Mouse (Mus musculus): ENCODE measurements around the gene Olfr223. TPM values are rescaled to one million over a fixed set of nuclear protein-coding genes. Genes with fewer than 3 reads are reported as not detected.

The Olfr223 gene
- polyA plus RNA-seq, 1 experiment from 2014 or later, result not detected

DNA sequence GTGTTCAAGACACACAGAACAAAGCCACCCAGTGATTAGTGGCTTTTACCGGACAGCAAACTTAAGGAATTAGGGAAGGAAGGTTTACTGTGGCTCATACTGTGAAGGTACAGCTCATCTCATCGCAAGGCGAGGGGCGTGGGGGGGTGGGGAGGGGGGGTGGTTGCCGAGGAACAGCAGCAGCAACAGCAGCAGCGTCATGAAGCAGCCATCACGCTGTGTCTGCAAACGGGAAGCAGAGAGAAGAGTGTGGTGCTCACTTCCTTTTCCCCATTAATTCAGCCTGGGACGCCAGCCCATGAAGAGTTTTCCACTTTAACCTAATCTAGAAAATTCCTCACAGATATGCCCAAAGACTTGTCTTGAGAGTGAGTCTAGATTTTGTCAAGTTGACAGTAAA, 30.3 kb downstream of the Olfr223 start:
- Histone ChIP-seq H3K27ac (replicated peaks) (no peak overlapping the region), H3K9me3 (ENCODE audit: control insufficient read depth, low read length) (no peaks in the 10 kb centered on the region), H3K4me2 (replicated peaks; ENCODE audit: low read depth) (no peak overlapping the region), H3K9ac (ENCODE audit: low read length) (no peak overlapping the region), H3K27me3 (ENCODE audit: control insufficient read depth, insufficient read depth, low read length) (no peaks in the 10 kb centered on the region), H3K4me1 (replicated peaks; ENCODE audit: control insufficient read depth, insufficient read depth) (no peaks in the 10 kb centered on the region), H3K36me3 (ENCODE audit: control insufficient read depth, insufficient read depth, low read length) (no peaks in the 10 kb centered on the region), H3K4me3 (ENCODE audit: low read depth, low read length) (no peak overlapping the region)
- DNase-seq (ENCODE audit: low spot score) (no peak), ATAC-seq (ENCODE audit: low FRiP score, low TSS enrichment) (no peak)
- WGBS, result 70% methylated on average over 9 of the region's 9 CpGs
- no peak for TF ChIP-seq EP300 (optimal IDR thresholded peaks at IDR 0.05)
- no peak for TF ChIP-seq CTCF (IDR thresholded peaks at IDR 0.05; ENCODE audit: low read depth)

DNA sequence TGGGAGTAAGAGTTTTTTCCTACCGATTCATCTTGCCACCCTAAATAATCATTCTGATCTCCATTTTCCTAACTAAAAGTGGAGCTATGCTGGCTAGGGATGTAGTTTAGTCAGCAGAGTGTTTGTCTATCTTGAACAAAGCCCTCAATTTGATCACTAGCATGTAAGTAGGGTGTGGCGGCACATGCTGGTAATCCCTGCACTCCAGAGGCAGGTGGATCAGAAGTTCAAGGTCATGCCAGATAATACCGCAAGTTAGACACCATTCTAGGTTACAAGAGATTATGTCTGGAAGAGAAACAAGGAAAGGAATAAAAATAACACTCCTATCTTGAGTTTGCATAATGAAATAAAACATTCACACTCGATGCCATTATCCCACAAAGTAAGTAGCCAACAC, 30.8 kb downstream of the Olfr223 start:
- Histone ChIP-seq H3K36me3 (ENCODE audit: control insufficient read depth, insufficient read depth, low read length) (no peaks in the 10 kb centered on the region), H3K4me3 (ENCODE audit: low read depth, low read length) (no peak overlapping the region), H3K4me2 (replicated peaks; ENCODE audit: low read depth) (no peak overlapping the region), H3K27me3 (ENCODE audit: control insufficient read depth, insufficient read depth, low read length) (no peaks in the 10 kb centered on the region), H3K9me3 (ENCODE audit: control insufficient read depth, low read length) (no peaks in the 10 kb centered on the region), H3K4me1 (replicated peaks; ENCODE audit: control insufficient read depth, insufficient read depth) (no peaks in the 10 kb centered on the region), H3K27ac (replicated peaks) (no peak overlapping the region), H3K9ac (ENCODE audit: low read length) (no peak overlapping the region)
- TF ChIP-seq EP300 (optimal IDR thresholded peaks at IDR 0.05), result no peak
- TF ChIP-seq CTCF (IDR thresholded peaks at IDR 0.05; ENCODE audit: low read depth), result no peak
- WGBS, result 86% methylated on average over 4 of the region's 4 CpGs
- DNase-seq (ENCODE audit: low spot score) (no peak), ATAC-seq (ENCODE audit: low FRiP score, low TSS enrichment) (no peak)

DNA sequence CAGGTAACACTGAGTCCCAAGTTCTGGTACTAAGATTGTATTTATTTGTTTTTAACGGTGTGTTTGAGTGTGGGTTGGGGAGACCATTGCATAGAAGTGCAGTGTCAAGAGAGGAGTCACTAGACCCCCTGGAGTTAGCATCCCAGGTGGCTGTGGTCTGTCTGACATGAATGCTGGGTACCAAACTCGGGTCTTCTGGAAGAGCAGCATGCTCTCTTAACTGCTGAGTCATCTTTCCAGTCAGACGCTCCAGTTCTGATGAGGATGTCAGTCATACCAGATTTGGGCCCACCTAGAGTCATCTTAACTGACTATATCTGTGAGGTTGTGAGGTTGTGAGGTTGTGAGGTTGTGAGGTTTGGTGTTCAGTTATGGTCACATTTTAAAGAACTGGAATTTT, 32.2 kb downstream of the Olfr223 start:
- H3K36me3 ChIP-seq (ENCODE audit: control insufficient read depth, insufficient read depth, low read length), result no peaks in the 10 kb centered on the region
- H3K9me3 ChIP-seq (ENCODE audit: control insufficient read depth, low read length), result no peaks in the 10 kb centered on the region
- no peak overlapping the region for H3K4me3 ChIP-seq (ENCODE audit: low read depth, low read length)
- ATAC-seq (ENCODE audit: low FRiP score, low TSS enrichment), result no peak
- H3K4me1 ChIP-seq (replicated peaks; ENCODE audit: control insufficient read depth, insufficient read depth), result no peaks in the 10 kb centered on the region
- no peak for TF ChIP-seq CTCF (IDR thresholded peaks at IDR 0.05; ENCODE audit: low read depth)
- no peak for TF ChIP-seq EP300 (optimal IDR thresholded peaks at IDR 0.05)
- H3K27ac ChIP-seq (replicated peaks), result no peak overlapping the region
- 62% methylated on average over 3 of the region's 3 CpGs for WGBS
- no peak for DNase-seq (ENCODE audit: low spot score)
- H3K9ac ChIP-seq (ENCODE audit: low read length), result no peak overlapping the region
- H3K27me3 ChIP-seq (ENCODE audit: control insufficient read depth, insufficient read depth, low read length), result no peaks in the 10 kb centered on the region
- no peak overlapping the region for H3K4me2 ChIP-seq (replicated peaks; ENCODE audit: low read depth)

DNA sequence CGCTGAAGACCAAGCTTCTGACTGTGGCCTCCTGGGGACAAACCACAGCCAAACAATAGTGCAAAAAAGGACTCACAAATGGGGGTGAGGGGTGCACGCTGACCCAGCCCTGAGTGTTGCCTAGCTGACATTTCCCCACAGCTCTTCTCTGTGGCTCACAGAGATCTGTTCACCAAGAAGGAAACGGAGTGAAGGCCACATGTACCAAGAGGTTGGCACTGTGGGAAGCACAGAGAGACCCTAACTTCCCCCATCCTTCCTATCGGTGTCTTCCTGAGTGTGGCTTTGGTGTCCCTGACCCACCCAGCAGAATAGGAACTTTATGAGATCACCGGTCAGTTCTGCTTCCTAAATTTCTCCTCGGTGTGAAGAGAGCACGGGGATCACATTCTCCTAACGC, 38.6 kb downstream of the Olfr223 start:
- no peak for TF ChIP-seq EP300 (optimal IDR thresholded peaks at IDR 0.05)
- TF ChIP-seq CTCF (IDR thresholded peaks at IDR 0.05; ENCODE audit: low read depth), result no peak
- 78% methylated on average over 8 of the region's 8 CpGs for WGBS
- ATAC-seq (ENCODE audit: low FRiP score, low TSS enrichment), result no peak

DNA sequence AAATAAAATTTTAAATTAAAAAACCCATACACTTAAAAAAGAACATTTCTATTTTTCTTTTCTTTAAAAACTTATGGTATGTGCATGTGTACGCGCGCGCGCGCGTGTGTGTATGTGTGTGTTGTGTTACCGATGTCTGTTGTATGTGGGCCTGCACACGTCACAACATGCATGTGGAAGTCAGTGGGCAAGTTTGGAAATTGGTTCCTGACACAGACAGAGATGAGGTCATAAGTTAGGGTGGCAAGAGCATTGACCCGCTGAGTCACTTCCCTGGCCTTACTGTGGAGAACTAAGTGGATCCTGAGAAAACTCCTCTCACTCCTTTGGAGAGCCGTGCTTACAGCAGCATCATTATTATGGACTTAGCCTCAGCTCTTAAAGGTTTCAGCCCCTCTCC, 39.0 kb downstream of the Olfr223 start:
- TF ChIP-seq EP300 (optimal IDR thresholded peaks at IDR 0.05) (no peak), CTCF (IDR thresholded peaks at IDR 0.05; ENCODE audit: low read depth) (no peak)
- DNase-seq (ENCODE audit: low spot score), result no peak
- 94% methylated on average over 11 of the region's 11 CpGs for WGBS
- Histone ChIP-seq H3K27me3 (ENCODE audit: control insufficient read depth, insufficient read depth, low read length) (no peaks in the 10 kb centered on the region), H3K9me3 (ENCODE audit: control insufficient read depth, low read length) (no peaks in the 10 kb centered on the region), H3K4me1 (replicated peaks; ENCODE audit: control insufficient read depth, insufficient read depth) (no peaks in the 10 kb centered on the region), H3K36me3 (ENCODE audit: control insufficient read depth, insufficient read depth, low read length) (no peaks in the 10 kb centered on the region), H3K4me2 (replicated peaks; ENCODE audit: low read depth) (no peak overlapping the region), H3K27ac (replicated peaks) (no peak overlapping the region), H3K9ac (ENCODE audit: low read length) (no peak overlapping the region), H3K4me3 (ENCODE audit: low read depth, low read length) (no peak overlapping the region)
- no peak for ATAC-seq (ENCODE audit: low FRiP score, low TSS enrichment)

More for the DNA sequence above, 38.6 kb downstream of the Olfr223 start:
- Histone ChIP-seq H3K4me2 (replicated peaks; ENCODE audit: low read depth) (no peak overlapping the region), H3K4me1 (replicated peaks; ENCODE audit: control insufficient read depth, insufficient read depth) (no peaks in the 10 kb centered on the region), H3K9me3 (ENCODE audit: control insufficient read depth, low read length) (no peaks in the 10 kb centered on the region), H3K36me3 (ENCODE audit: control insufficient read depth, insufficient read depth, low read length) (no peaks in the 10 kb centered on the region), H3K27me3 (ENCODE audit: control insufficient read depth, insufficient read depth, low read length) (no peaks in the 10 kb centered on the region), H3K27ac (replicated peaks) (no peak overlapping the region), H3K9ac (ENCODE audit: low read length) (no peak overlapping the region), H3K4me3 (ENCODE audit: low read depth, low read length) (no peak overlapping the region)
- DNase-seq (ENCODE audit: low spot score), result no peak

DNA sequence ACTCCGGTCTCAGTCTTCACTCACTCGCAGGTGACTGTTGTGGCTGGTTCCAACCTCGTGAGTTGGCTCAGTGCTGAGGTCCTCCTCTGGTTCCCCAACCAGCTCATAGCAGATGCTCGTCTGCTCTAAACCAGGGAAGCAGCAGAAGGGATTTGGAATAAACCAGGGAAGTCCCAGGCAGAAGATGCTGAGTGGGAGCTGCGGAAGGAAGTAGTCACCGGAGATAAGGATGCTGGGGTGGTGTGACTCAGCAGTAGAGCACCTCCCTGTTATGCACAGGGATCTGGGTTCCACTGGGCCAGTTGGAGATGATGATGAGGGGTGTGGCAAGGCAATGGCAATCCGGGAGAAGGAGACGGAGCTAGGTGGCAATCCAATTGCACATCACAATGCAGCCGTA, 49.1 kb downstream of the Olfr223 start:
- Histone ChIP-seq H3K4me3 (ENCODE audit: low read depth, low read length) (no peak overlapping the region), H3K4me2 (replicated peaks; ENCODE audit: low read depth) (no peak overlapping the region), H3K27me3 (ENCODE audit: control insufficient read depth, insufficient read depth, low read length) (no peaks in the 10 kb centered on the region), H3K36me3 (ENCODE audit: control insufficient read depth, insufficient read depth, low read length) (no peaks in the 10 kb centered on the region), H3K9me3 (ENCODE audit: control insufficient read depth, low read length) (no peaks in the 10 kb centered on the region), H3K9ac (ENCODE audit: low read length) (no peak overlapping the region), H3K4me1 (replicated peaks; ENCODE audit: control insufficient read depth, insufficient read depth) (no peaks in the 10 kb centered on the region), H3K27ac (replicated peaks) (no peak overlapping the region)
- DNase-seq (ENCODE audit: low spot score) (no peak), ATAC-seq (ENCODE audit: low FRiP score, low TSS enrichment) (no peak)
- no peak for TF ChIP-seq EP300 (optimal IDR thresholded peaks at IDR 0.05)
- TF ChIP-seq CTCF (IDR thresholded peaks at IDR 0.05; ENCODE audit: low read depth), result no peak
- WGBS, result 86% methylated on average over 9 of the region's 9 CpGs

Data from stomach, postnatal 0 days (tissue).